Mouse (Mus musculus) layer of hippocampus, postnatal 10 days (tissue): Measurements from ENCODE around the gene Trim8. TPM values are rescaled to one million over a fixed set of nuclear protein-coding genes. Genes with fewer than 3 reads are reported as not detected.
A peak's percentile ranks its signal among the peaks of the same experiment; 100 is the strongest.

Experiments used
- DNase-seq, 2 experiments: peaks; one replicate each; pipeline ENCODE4 v3.0.0; 2021; ENCODE audit warnings: low spot score in 2 of 2
- total RNA-seq, 2 experiments: library from RNA; stranded (reverse); gene quantifications; 2 replicates each; pipeline ENCODE4 v1.2.3; 2021

Gene Trim8
- total RNA-seq, 2 experiments from 2014 or later = 108 to 111 TPM

GRCm38 (mm10) chr19:46504085-46504552 lies 2.6 kb downstream of the Trim8 start:
- DNase-seq = peak in 1 of 2 experiments; percentile 54

GRCm38 (mm10) chr19:46504822-46505417 lies 3.4 kb downstream of the Trim8 start:
- DNase-seq = no peak

DNA sequence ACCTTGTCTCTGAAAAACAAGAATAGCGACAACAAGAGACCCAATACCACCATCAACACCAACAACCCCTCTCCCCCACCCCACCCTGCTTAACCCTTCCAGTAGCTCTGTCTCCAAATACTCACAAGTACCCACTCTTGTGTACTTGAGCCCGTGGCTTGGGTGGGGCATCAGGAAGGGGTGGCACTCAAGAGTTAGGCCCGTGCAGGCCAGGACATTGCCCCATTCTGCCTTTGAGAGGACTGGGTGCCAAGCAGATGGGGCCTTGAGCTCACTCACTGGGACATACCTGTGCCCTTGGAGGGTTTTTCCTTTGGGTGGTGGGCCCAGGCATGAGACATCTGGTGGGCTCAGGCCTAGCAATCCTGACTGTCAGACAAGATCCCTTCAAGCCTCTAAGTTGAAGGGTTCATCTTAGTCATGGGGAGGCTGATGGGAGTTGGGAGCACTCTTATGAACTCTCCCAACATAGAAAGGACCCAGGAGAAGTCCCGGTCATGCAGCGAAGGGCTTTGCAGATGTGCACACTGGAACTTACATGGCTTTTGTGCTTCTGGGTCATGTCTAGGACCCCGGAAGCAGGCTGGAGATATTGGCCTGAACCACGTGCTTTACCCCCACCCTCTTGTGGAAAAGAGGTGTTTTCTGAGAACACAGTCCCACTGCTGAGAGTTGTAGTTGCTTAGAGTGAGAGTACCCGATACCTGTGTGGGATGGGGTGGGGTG lies 4.3 kb downstream of the Trim8 start:
- DNase-seq = no peak

DNA sequence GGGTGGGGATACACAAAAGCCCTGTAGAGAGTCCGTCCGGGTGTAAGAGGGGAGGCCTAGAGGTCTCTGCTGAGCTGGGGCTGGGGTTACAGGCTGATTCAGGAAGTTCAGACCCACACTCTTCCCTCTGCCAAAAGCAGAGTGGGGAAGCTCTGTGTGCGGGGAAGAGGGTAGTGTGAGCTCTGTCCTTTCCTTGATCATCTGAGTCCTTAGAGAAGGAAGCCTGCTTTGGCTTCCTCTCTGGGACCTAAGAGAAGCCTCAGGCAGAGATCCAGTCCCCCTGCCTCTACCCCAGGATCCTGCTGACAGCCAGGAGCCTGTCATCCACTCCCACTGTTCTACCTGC lies 4.8 kb downstream of the Trim8 start:
- DNase-seq = peak in 1 of 2 experiments; percentile 21

DNA sequence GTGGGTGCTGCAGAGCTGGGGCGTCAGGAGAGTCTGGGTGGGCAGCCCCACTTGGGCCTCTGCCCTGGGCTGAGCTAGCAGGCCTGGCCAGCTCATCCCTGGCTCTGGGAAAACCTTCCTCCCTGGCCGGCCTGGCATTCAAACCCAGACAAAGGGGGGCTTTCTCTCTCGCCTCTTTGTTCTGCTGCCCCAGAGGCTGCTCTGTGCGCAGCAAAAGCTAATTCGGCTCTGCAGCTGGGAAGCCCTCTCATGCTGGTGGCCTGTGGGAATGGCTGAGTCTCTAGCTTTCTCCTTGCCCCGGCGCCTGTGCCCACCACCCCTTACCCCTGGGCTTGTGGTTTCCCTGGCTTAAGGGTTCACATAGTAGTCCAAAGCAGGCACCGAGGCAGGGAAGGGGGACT lies 5.7 kb downstream of the Trim8 start:
- peak in 1 of 2 experiments; percentile 66 for DNase-seq

- DNase-seq = peak in 1 of 2 experiments; percentile 16
Measured at GRCm38 (mm10) chr19:46507806-46508205, 6.3 kb downstream of the Trim8 start.

GRCm38 (mm10) chr19:46508738-46509137 lies 7.2 kb downstream of the Trim8 start:
- DNase-seq = no peak

DNA sequence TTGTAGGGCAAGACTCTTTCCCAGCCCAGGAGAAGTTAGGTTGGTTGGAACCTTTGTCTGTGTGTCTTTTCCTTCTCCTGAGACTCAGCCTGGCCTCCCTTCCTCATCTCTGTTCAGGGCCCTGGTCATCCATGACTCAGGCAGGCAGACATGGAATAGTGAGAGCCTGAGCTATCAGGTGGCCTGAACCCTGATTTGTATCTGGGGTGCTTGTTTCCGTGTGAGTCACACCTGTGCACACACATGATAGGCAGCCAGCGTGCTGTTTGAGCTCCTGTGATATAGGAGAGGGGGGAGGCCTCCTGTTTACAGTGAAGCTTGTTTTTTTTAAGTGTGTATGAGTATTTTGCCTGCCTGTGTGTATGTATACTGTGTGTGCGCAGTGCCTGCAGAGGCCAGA lies 7.7 kb downstream of the Trim8 start:
- no peak for DNase-seq

DNA sequence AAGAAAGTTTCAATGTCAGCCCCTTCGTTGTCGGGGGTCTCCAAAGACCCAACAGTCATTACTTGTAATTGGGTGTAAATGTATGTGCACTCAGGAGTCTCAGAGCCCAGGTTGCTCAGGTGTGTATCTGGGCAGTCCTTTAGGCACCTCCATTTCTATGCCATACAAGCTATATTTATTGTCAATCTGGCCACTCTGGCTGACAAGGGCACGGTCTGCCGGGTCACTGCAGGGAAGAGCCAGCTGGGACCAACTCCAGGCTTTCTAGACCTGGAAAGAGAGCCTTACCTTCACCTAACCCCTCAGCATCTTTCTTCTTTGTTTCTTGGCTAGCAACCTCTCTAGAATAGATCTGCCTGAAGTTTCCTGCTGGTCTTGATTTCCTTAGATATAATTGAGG lies 8.2 kb downstream of the Trim8 start:
- no peak for DNase-seq

DNA sequence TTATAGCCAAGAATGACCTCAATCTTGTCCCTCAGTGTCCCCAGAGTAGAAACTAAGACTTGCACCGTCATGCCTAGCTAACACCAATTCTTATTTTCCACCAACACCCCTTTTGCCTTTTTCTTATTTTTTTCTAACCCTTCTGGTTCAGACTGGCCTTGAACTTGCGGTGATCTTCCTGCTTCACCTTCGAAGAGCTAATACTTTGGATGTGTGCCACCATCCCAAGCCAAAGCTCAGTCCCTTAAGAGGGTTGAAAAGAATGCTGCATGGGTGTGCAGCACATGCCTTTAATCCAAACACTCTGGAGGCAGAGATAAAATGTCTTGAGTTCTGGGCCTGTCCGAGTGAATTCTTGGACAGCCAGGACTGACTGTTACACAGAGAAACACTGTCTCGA lies 8.9 kb downstream of the Trim8 start:
- DNase-seq = no peak

GRCm38 (mm10) chr19:46510824-46511223 lies 9.3 kb downstream of the Trim8 start:
- DNase-seq = no peak

DNA sequence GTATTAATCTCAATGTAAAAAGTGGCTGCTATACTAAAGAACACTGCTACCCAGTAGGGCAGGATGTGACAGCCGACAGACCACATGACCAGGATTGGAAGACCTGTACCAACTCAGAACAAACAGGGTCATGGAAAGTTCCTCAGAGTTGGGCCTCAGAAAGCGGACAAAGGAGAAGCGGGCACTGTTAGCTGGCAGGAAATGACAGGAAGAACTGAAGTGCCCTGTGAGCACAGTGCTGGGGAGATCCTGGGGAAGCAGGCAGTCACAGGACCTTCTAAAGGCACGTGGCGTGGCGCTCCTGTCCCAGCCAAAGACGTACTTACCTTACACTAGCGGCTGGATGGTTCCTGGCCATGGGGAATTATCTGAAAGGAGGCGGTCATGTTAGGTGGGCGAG lies 9.8 kb downstream of the Trim8 start:
- no peak for DNase-seq

DNA sequence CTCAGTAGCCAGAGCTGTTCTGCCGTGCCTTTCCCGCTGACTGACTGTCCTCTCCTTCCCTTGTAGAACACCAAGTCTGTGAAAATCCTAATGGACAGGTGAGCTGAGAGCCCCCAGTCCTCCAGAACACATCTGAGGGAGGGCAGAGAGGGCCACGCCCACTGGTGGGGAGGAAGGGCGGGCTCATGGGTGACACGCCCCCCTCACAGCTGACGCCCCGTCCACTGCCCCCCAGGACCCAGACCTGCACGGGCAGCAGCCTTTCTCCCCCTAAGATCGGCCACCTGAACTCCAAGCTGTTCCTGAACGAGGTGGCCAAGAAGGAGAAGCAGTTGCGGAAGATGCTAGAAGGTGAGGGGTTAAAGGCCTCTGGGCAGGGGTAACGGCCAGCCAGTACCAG lies 12.9 kb downstream of the Trim8 start:
- DNase-seq = no peak

DNA sequence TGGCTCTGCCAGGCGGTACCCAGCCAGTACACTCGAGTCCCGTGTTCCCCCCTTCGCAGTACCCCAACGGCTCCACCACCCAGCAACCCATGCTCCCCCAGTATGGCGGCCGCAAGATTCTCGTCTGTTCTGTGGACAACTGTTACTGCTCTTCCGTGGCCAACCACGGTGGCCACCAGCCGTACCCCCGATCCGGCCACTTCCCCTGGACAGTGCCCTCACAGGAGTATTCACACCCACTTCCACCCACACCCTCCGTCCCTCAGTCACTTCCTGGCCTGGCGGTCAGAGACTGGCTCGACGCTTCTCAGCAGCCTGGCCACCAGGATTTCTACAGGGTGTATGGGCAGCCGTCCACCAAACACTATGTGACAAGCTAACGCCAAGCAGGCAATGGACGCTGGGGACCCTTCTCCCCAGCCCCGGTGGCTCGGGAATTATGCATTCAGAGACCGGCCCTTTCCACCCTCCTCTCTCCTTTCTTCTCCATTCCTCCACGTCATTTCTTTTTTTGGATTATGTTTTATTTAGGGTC lies 13.9 kb downstream of the Trim8 start:
- DNase-seq = no peak

DNA sequence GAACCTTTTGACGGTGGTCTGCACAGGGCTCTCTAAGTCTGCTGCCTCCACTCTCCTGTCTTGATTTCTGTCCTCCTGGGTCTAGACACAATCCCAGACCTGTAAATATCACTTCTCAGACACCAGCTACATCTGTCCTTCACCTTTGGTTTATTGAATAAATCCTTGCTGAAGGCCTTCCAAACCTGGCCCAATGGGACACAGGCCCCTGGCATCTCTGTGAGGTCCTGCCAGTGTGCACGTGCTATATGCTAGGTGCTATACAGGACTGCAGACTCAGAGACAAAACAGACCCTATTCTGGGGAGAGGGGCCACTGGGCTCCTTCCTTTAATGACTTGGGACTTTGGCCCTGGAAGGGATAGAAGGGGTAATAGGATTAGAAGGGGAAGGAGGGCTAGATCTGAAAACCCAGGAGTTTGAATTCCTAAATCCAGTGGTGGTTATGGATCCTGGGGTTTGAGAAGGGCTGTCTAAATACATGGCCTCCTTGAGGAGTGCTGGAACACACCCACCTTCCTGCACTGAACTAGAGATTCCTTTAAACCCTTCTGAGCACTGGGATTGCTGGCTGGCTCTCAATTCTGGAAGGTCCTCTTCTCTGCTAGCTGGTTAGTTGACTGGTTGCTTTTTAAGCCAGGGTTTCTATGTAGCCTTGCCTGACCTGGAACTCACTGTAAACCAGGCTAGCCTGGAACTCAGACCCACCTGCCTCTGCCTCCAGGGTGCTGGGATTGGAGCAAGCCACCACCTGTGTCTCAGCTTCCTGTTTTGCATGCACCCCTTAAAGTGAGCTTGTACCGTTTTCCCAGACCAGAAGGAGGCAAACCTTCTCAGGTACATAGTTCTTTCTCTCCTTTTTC lies 15.4 kb downstream of the Trim8 start:
- DNase-seq = no peak

DNA sequence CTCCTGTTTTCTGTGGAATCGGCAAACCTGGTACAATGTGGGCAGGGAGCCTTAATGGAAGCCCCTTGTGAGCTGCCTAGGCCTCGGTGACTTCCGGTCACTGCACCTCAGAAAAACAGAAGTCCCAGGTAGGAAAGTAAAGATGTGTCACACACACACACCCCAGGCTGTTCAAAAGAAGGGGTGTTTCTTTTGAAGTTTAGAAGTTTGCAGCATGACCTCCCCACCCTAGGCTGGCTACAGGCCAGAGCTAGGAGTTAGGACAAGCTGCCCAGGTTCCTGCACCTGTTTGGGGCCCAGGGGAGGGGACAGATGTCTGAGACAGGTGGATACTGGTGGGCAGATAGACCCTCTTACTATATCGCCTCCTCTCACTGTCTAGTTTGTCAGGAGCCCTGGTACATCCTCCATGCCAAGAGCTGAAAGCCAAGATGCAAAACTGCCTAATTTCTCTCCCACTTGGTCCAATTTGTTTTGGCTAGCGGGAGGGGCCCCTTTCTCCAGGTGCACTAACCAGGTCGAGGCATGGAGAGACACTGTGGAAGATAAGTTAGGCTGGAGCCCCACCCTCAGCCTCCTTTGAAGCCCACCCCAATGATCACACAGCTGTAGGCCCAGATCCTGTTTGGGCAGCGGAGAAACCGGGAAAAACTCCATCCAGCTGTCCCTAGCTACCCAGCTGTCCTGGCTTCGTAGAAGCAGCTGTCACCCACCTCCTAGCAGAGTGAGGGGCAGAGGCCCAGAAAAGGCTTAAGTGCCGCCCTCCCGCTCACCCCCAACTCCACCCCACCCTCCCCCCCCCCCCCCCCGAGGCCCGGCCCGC lies 16.2 kb downstream of the Trim8 start:
- DNase-seq = no peak

DNA sequence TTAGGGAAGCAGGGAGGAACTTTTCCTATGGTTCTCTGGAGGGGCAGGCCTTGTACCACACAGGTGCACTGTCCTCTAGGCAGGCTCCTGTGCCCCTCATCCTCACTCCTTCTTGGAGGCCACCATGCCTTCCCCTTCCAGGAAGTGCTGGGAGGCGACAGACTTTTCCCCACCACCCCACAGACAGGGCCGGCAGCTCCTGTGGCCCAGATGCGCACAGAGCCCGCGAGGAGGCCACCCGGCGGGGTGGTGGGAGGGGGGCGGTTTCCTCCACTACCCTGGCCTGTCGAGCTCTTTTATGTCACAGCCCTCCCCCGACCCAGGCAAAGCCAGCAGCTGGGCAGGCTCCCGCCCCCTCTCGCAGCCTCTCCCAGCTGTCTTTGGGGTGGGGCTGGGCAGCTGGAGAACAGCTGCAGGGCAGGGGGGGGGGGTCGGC lies 16.9 kb downstream of the Trim8 start:
- DNase-seq = no peak

- no peak for DNase-seq
Measured at GRCm38 (mm10) chr19:46518828-46519621, 17.5 kb downstream of the Trim8 start.

GRCm38 (mm10) chr19:46521698-46522097 lies 20.2 kb downstream of the Trim8 start:
- no peak for DNase-seq

DNA sequence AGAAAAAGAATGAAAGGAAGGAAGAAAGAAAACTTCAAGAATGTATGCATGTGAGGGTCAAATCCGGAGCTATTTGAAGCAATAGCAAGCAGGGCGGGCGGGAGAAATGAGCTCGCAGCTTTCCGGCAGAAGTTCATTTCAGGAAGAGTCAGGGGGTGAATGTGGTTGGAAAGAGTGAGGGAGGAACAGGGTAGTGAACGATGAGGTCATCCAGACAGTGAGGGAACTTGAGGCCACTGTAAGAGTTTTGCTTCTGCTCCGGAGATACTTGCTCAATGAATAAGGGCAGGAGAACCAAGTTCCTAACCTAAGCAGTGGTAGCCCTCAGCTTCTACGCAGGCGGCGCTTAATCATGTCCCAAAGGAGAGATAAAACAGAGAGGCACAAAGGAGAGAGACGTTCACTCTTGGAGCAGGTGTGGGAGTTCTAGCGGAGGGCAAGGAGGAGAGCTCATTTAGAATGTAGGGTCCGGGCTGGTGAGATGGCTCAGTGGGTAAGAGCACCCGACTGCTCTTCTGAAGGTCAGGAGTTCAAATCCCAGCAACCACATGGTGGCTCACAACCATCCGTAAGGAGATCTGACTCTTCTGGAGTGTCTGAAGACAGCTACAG lies 21.0 kb downstream of the Trim8 start:
- DNase-seq = no peak
